Mouse (Mus musculus) heart, postnatal 0 days (tissue): Measurements from ENCODE around the gene Bhlhe23.

ENCODE experiments used
- CTCF ChIP-seq: IDR thresholded peaks from 2 replicates; pipeline ENCODE4 v1.5.1; 2016; ENCODE audit warnings: antibody characterized with exemption, control low read depth, low read depth
- EP300 ChIP-seq: IDR thresholded peaks from 2 replicates; pipeline ENCODE4 v1.6.1; 2016; ENCODE audit warnings: antibody characterized with exemption, low read depth

DNA sequence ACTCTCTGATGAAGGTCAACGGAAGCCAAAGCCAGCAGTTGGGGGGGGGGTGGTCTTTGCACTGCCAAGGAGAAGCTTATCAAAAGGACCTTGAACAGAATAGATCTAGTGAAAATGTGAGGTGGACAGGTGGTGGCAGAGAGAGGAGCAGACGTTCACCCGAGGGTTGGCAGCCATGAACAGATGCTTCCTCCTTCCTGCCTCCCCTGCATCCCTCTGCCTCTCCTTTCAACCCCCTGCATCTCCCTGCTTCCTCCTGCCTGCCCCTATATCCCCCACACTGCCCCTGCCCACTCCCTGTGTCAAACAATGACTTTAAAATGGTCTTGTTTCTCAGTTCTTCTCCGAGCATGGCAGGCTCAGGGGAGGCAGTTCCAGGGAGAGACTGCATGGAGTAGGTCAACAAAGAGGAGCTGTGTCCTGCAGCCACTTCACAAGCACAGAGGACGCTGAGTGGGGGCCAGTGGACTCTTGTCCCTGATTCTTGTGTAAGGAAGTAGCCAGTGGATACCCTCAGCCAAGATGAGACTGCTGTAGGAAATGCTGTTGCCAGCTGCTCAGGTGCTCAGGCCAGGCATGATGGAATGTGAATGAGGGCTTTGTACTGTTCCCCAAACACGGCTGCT lies 39.9 kb upstream of the Bhlhe23 start:
- TF ChIP-seq CTCF (no peak), EP300 (no peak)
